Mouse (Mus musculus): Measurements from ENCODE around the gene Ttc39d. TPM values are rescaled to one million over a fixed set of nuclear protein-coding genes. Genes with fewer than 3 reads are reported as not detected.

Ttc39d gene
- polyA plus RNA-seq, 1 experiment from 2014 or later, result 0.11 TPM

DNA sequence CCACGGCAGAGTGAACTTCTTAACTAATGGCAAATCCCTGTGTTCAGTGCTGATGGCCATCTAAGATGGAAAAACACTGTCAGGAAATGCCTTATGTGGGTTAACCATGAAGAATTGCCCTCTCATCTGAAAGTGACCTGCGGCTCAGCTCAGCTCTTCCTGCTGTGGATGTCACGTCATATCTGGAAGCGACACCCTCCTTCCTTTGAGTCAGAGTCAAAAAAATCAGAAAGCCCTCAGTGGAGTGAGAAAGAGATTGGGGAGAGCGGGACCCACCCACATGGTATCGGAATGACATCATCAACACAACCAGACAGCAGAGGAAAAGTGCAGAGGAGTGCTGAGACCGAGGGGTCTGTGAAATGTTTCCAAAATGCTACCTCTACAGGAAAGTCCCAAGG is 39.4 kb upstream of the Ttc39d start:
- 29% methylated on average over 7 of the region's 7 CpGs for WGBS
- no peak overlapping the region for H3K4me3 ChIP-seq (ENCODE audit: control insufficient read depth in 1 of 2, insufficient read depth in 1 of 2, low read depth in 1 of 2, low read length in 2 of 2)

DNA sequence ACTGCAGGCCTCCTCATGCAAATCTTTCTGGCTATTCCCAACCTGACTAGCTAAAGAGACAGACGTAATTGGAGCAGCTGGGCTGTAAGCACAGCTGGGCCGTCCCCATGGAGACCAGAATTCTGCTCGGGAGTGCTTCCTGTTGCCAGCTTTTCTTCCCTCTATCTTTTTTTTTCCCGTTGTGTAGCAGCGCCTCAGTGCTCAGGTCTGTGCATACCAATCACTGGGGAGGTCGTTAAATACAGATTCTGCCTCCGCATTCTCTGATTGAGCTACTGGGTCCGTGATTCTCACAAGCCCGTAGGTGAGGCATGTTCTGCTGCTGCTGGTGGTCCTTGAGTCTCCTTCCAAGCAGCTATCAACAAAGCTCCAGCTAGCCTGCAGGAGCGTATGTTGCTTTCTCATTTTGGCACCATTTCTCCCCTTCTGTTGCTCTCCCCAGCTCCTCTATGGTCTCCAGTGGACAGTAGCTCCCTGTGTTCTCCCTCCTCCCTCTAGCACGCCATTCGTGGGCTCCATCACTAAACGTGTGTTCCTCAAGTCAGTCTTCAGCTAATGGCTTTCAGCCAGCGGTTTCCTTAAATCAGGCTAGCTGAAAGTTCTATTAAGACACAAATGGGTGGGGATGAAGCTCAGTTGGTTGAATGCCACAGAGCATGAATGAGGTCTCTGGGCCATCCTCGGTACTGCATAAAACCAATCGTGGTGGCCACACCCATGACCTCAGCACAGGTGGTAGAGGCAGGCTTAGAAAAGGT is 38.7 kb upstream of the Ttc39d start:
- WGBS, result 22% methylated on average over 16 of the region's 16 CpGs
- peak overlapping the region; percentile 36 to 41; a peak in 3 of 4 replicates for H3K27ac ChIP-seq (replicated peaks in 1 of 2; ENCODE audit: control insufficient read depth in 1 of 2, insufficient read depth in 1 of 2, low read depth in 2 of 2, low read length in 2 of 2)

More for the DNA sequence above, 39.4 kb upstream of the Ttc39d start:
- Histone ChIP-seq H3K27me3 (ENCODE audit: control insufficient read depth, insufficient read depth, low read length) (no peaks in the 10 kb centered on the region), H3K4me2 (ENCODE audit: low read length) (peak overlapping the region; percentile 57), H3K9me3 (ENCODE audit: control insufficient read depth, low read length) (no peaks in the 10 kb centered on the region), H3K4me1 (ENCODE audit: control insufficient read depth in 2 of 2, insufficient read depth in 2 of 2, low read length in 2 of 2) (peaks cover 22 to 24% of the 10 kb centered on the region in 2 experiments), H3K9ac (ENCODE audit: low read length) (0 out of 2 replicates have a peak overlapping the region, but pooled peaks have one; percentile 8), H3K36me3 (ENCODE audit: control insufficient read depth, insufficient read depth, low read length) (no peaks in the 10 kb centered on the region), H3K27ac (replicated peaks in 1 of 2; ENCODE audit: control insufficient read depth in 1 of 2, insufficient read depth in 1 of 2, low read depth in 2 of 2, low read length in 2 of 2) (no peak overlapping the region)
- ATAC-seq (ENCODE audit: insufficient number of reproducible peaks, insufficient read depth, low FRiP score, low read depth), result no peak

DNA sequence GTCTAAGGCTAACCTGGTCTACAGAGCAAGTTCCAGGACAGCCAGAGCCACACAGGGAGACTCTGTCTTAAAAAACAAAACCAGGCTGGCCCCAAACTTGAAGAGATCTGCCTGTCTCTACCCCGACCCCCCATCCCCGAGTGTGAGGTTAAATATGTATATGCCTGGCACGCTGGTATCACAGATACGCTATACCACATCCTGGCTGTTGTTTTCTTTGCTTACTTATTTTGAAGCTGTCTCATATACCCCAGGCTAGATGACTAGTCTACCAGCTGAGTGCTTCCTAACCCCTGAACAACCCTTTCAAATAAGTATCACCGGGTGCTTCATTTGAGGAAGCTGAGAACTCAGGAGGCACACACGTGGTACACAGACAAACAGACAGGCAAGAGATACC is 37.5 kb upstream of the Ttc39d start:
- WGBS, result 90% methylated on average over 6 of the region's 6 CpGs
- no peaks in the 10 kb centered on the region for H3K36me3 ChIP-seq (ENCODE audit: control insufficient read depth, insufficient read depth, low read length)
- no peaks in the 10 kb centered on the region for H3K9me3 ChIP-seq (ENCODE audit: control insufficient read depth, low read length)
- H3K27ac ChIP-seq (replicated peaks in 1 of 2; ENCODE audit: control insufficient read depth in 1 of 2, insufficient read depth in 1 of 2, low read depth in 2 of 2, low read length in 2 of 2), result no peak overlapping the region
- no peak overlapping the region for H3K9ac ChIP-seq (ENCODE audit: low read length)
- no peak overlapping the region for H3K4me2 ChIP-seq (ENCODE audit: low read length)
- peaks cover 20 to 24% of the 10 kb centered on the region in 2 experiments for H3K4me1 ChIP-seq (ENCODE audit: control insufficient read depth in 2 of 2, insufficient read depth in 2 of 2, low read length in 2 of 2)
- no peaks in the 10 kb centered on the region for H3K27me3 ChIP-seq (ENCODE audit: control insufficient read depth, insufficient read depth, low read length)
- no peak overlapping the region for H3K4me3 ChIP-seq (ENCODE audit: control insufficient read depth in 1 of 2, insufficient read depth in 1 of 2, low read depth in 1 of 2, low read length in 2 of 2)
- no peak for ATAC-seq (ENCODE audit: insufficient number of reproducible peaks, insufficient read depth, low FRiP score, low read depth)

More for the DNA sequence above, 38.7 kb upstream of the Ttc39d start:
- H3K4me1 ChIP-seq (ENCODE audit: control insufficient read depth in 2 of 2, insufficient read depth in 2 of 2, low read length in 2 of 2), result peaks cover 22 to 24% of the 10 kb centered on the region in 2 experiments
- H3K9me3 ChIP-seq (ENCODE audit: control insufficient read depth, low read length), result no peaks in the 10 kb centered on the region
- H3K4me2 ChIP-seq (ENCODE audit: low read length), result peak overlapping the region; percentile 57
- H3K9ac ChIP-seq (ENCODE audit: low read length), result 0 out of 2 replicates have a peak overlapping the region, but pooled peaks have one; percentile 8
- H3K4me3 ChIP-seq (ENCODE audit: control insufficient read depth in 1 of 2, insufficient read depth in 1 of 2, low read depth in 1 of 2, low read length in 2 of 2), result peak overlapping the region in 1 of 2 experiments; percentile 13; a peak in 1 of 4 replicates
- no peak for ATAC-seq (ENCODE audit: insufficient number of reproducible peaks, insufficient read depth, low FRiP score, low read depth)
- no peaks in the 10 kb centered on the region for H3K27me3 ChIP-seq (ENCODE audit: control insufficient read depth, insufficient read depth, low read length)
- no peaks in the 10 kb centered on the region for H3K36me3 ChIP-seq (ENCODE audit: control insufficient read depth, insufficient read depth, low read length)

DNA sequence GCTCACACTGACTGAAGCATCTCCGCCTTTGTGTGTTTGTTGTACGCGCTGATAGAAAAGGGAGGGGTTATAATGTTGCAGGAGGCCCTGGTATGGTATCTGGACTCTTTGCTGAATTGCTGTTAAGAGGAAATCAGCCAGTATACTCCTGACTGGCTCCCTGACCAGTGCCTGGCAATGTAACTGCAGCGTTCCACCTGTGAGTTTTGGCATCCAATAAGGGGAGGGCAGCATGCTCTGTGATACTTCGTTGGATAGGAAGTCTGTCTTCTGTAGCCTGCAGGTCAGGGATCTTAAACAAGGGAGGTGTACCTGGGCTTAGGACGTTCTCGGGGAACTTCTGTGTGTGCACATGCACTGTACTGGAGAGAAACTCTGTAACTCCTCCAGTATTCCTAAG is 36.3 kb upstream of the Ttc39d start:
- H3K9me3 ChIP-seq (ENCODE audit: control insufficient read depth, low read length), result no peaks in the 10 kb centered on the region
- WGBS, result 88% methylated on average over 7 of the region's 7 CpGs
- H3K27ac ChIP-seq (replicated peaks in 1 of 2; ENCODE audit: control insufficient read depth in 1 of 2, insufficient read depth in 1 of 2, low read depth in 2 of 2, low read length in 2 of 2), result no peak overlapping the region
- no peak overlapping the region for H3K4me3 ChIP-seq (ENCODE audit: control insufficient read depth in 1 of 2, insufficient read depth in 1 of 2, low read depth in 1 of 2, low read length in 2 of 2)
- H3K36me3 ChIP-seq (ENCODE audit: control insufficient read depth, insufficient read depth, low read length), result no peaks in the 10 kb centered on the region
- H3K4me1 ChIP-seq (ENCODE audit: control insufficient read depth in 2 of 2, insufficient read depth in 2 of 2, low read length in 2 of 2), result peaks cover 15 to 23% of the 10 kb centered on the region in 2 experiments
- no peaks in the 10 kb centered on the region for H3K27me3 ChIP-seq (ENCODE audit: control insufficient read depth, insufficient read depth, low read length)
- H3K4me2 ChIP-seq (ENCODE audit: low read length), result no peak overlapping the region
- ATAC-seq (ENCODE audit: insufficient number of reproducible peaks, insufficient read depth, low FRiP score, low read depth), result no peak
- H3K9ac ChIP-seq (ENCODE audit: low read length), result no peak overlapping the region

DNA sequence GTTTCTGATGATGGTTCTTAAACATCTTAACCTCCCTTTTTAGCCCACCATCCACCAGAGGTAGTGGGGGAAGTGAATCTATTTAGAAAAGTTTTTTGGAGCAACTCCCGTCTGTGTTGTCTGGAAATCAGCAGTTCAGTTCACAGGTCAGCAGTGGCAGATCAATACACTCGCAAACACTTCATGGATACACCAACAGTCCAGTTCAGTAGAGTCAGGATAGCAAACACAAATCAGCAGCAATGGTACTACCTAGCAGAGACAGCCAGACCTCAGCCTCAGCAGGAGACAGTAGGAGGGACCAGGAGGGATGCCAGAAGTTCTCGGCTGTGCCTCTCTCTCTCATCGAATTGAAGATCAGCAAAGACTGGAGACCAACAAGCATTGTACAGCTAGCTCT is 35.3 kb upstream of the Ttc39d start:
- peaks cover 13 to 20% of the 10 kb centered on the region in 2 experiments for H3K4me1 ChIP-seq (ENCODE audit: control insufficient read depth in 2 of 2, insufficient read depth in 2 of 2, low read length in 2 of 2)
- H3K36me3 ChIP-seq (ENCODE audit: control insufficient read depth, insufficient read depth, low read length), result no peaks in the 10 kb centered on the region
- no peaks in the 10 kb centered on the region for H3K27me3 ChIP-seq (ENCODE audit: control insufficient read depth, insufficient read depth, low read length)
- 87% methylated on average over 4 of the region's 4 CpGs for WGBS
- no peak for ATAC-seq (ENCODE audit: insufficient number of reproducible peaks, insufficient read depth, low FRiP score, low read depth)
- no peak overlapping the region for H3K4me3 ChIP-seq (ENCODE audit: control insufficient read depth in 1 of 2, insufficient read depth in 1 of 2, low read depth in 1 of 2, low read length in 2 of 2)
- no peaks in the 10 kb centered on the region for H3K9me3 ChIP-seq (ENCODE audit: control insufficient read depth, low read length)
- H3K4me2 ChIP-seq (ENCODE audit: low read length), result no peak overlapping the region
- no peak overlapping the region for H3K27ac ChIP-seq (replicated peaks in 1 of 2; ENCODE audit: control insufficient read depth in 1 of 2, insufficient read depth in 1 of 2, low read depth in 2 of 2, low read length in 2 of 2)
- H3K9ac ChIP-seq (ENCODE audit: low read length), result no peak overlapping the region

DNA sequence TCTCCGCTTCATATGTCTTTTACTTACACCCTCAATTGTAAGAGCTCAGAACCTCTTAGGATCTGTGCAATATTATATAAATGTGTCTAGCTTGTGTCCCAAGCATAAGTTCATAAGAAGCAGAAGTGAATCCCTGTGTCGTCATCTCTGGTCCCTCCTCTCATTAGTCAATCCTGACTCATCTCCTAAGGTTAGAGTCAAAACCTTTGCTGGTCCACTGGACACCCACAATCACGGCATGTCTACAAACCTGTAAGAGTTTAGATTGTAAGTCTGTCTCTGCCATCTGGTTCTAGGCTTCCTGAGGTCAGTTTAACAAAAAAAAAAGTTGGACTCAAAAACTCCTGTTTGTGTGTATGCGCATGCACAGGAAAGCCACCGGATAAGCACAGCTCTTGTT is 34.5 kb upstream of the Ttc39d start:
- Histone ChIP-seq H3K27me3 (ENCODE audit: control insufficient read depth, insufficient read depth, low read length) (no peaks in the 10 kb centered on the region), H3K9ac (ENCODE audit: low read length) (no peak overlapping the region), H3K36me3 (ENCODE audit: control insufficient read depth, insufficient read depth, low read length) (no peaks in the 10 kb centered on the region), H3K4me1 (ENCODE audit: control insufficient read depth in 2 of 2, insufficient read depth in 2 of 2, low read length in 2 of 2) (peaks cover 9 to 16% of the 10 kb centered on the region in 2 experiments), H3K9me3 (ENCODE audit: control insufficient read depth, low read length) (no peaks in the 10 kb centered on the region), H3K4me2 (ENCODE audit: low read length) (no peak overlapping the region), H3K4me3 (ENCODE audit: control insufficient read depth in 1 of 2, insufficient read depth in 1 of 2, low read depth in 1 of 2, low read length in 2 of 2) (no peak overlapping the region), H3K27ac (replicated peaks in 1 of 2; ENCODE audit: control insufficient read depth in 1 of 2, insufficient read depth in 1 of 2, low read depth in 2 of 2, low read length in 2 of 2) (no peak overlapping the region)
- no peak for ATAC-seq (ENCODE audit: insufficient number of reproducible peaks, insufficient read depth, low FRiP score, low read depth)
- WGBS, result 72% methylated on average over 5 of the region's 5 CpGs

DNA sequence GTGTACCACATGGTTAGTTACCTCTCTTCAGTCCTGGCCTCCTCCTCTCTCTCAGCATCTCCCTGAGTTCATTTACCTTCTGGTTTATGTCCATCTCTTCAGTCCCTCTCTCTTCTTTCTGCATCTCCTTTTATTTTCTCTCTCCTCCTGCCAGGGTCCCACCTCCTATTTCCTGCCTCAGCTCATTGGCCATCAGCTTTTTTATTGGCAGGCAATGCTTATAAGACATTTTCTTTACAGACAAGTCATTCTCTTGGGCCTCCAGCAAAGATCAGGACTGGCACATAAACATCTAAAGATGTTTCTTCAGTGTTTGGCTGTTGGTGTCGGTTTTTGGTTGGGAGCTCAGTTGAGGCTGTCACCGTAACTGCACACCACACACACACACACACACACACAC is 33.6 kb upstream of the Ttc39d start:
- Histone ChIP-seq H3K36me3 (ENCODE audit: control insufficient read depth, insufficient read depth, low read length) (no peaks in the 10 kb centered on the region), H3K9ac (ENCODE audit: low read length) (no peak overlapping the region), H3K27ac (replicated peaks in 1 of 2; ENCODE audit: control insufficient read depth in 1 of 2, insufficient read depth in 1 of 2, low read depth in 2 of 2, low read length in 2 of 2) (no peak overlapping the region), H3K4me1 (ENCODE audit: control insufficient read depth in 2 of 2, insufficient read depth in 2 of 2, low read length in 2 of 2) (peaks cover under 1 to 7% of the 10 kb centered on the region in 2 experiments), H3K9me3 (ENCODE audit: control insufficient read depth, low read length) (no peaks in the 10 kb centered on the region), H3K4me2 (ENCODE audit: low read length) (no peak overlapping the region), H3K4me3 (ENCODE audit: control insufficient read depth in 1 of 2, insufficient read depth in 1 of 2, low read depth in 1 of 2, low read length in 2 of 2) (no peak overlapping the region), H3K27me3 (ENCODE audit: control insufficient read depth, insufficient read depth, low read length) (no peaks in the 10 kb centered on the region)
- 86% methylated on average over 2 of the region's 2 CpGs for WGBS
- no peak for ATAC-seq (ENCODE audit: insufficient number of reproducible peaks, insufficient read depth, low FRiP score, low read depth)
